8 mouse cellular contexts compared by ENCODE assay signal in the genomic region with DNA sequence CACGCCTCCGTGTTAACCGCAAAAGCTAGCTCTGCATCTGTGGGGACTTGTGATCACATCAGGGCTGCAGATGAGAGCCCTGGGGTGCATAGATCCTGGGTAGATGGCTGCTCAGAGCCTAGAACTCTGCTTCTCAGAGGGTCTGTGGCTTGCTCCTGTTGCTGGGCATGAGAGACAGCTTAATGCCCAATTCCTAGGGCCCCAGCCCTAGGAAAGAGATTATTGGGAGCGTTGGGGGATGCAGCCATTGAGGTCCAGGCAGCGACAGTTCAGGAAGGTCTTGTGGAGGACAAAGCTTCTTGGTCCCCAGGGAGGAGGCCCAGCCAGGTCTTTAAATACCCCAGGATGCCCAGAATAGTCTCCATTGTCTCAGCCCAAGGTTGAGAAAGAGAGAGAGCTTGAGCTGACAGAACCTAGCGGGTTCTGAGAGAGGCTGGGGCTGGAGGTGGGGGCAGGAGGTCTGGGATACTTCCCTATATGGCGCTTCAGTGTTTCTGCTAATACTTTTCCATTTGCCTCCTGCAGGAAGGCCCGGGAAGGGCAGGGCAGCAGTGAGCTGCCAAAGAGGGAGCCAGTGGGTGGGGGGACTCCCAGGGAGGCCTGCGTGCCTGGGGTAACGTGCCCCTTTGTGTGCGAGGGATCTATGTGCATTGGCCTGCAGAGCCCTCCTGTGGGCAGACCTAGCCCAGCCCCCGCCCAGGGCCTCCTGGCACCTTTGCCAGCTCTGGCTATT. TPM values are rescaled to one million over a fixed set of nuclear protein-coding genes. Genes with fewer than 3 reads are reported as not detected.
DNase-seq lines count a peak whose midpoint lies in the region; ATAC-seq lines count a peak whose summit lies in the region.

No protein-coding gene starts in this region.

- 0 out of 2 replicates have a peak, but pooled peaks cover 2% of the 10 kb centered on the region for H3K27me3 ChIP-seq in hindbrain, embryonic 16.5 days (replicated peaks; ENCODE audit: control insufficient read depth, insufficient read depth, low read length)

- H3K4me1 ChIP-seq in hindbrain, embryonic 16.5 days (ENCODE audit: control insufficient read depth, insufficient read depth, low read depth, low read length): peaks cover 25% of the 10 kb centered on the region

- no peaks in the 10 kb centered on the region for H3K36me3 ChIP-seq in hindbrain, embryonic 16.5 days (ENCODE audit: control insufficient read depth, insufficient read depth, low read length)

- H3K4me2 ChIP-seq in hindbrain, embryonic 16.5 days (ENCODE audit: low read length): no peak overlapping the region

- H3K9ac ChIP-seq in hindbrain, embryonic 16.5 days (ENCODE audit: low read depth, low read length): peak overlapping the region; percentile 3; the same call in 1 of the 2 replicates

- no peak overlapping the region for H3K4me3 ChIP-seq in hindbrain, embryonic 16.5 days (ENCODE audit: low read length)

- peak; percentile 21 for DNase-seq in cerebellum, adult 11-12 months
- no peak for DNase-seq in cerebellum, adult 11 months
- DNase-seq in NIH3T3 (ENCODE audit: low read depth): peak; percentile 63
- peak; percentile 79 for DNase-seq in gastrocnemius, postnatal 14 days
- peak; percentile 83 for DNase-seq in lung, postnatal 10 days
- DNase-seq in T-cell, adult 2 months (ENCODE audit: low spot score): no peak
- no peak for DNase-seq in left cerebral cortex, adult 11 months (ENCODE audit: low spot score)

- 17% methylated on average over 12 of the region's 12 CpGs for WGBS in hindbrain, embryonic 16.5 days

- no peak for ATAC-seq in hindbrain, embryonic 16.5 days

- H3K9me3 ChIP-seq in hindbrain, embryonic 16.5 days (ENCODE audit: control insufficient read depth, low read length): no peaks in the 10 kb centered on the region

- peak overlapping the region; percentile 56; the same call in 1 of the 2 replicates for H3K27ac ChIP-seq in hindbrain, embryonic 16.5 days (ENCODE audit: low read depth, low read length)

- intact Hi-C loops in gastrocnemius, postnatal 14 days (cut with DNase I; ENCODE audit: low total_unique reads): no loop called here

RNA-seq across cellular contexts. Expression of a gene that starts 20.2 kb away (rescaled TPM):
- 100 to 1,000 TPM; 193 to 224 TPM for total RNA-seq in gastrocnemius, postnatal 14 days (2021)
- polyA plus RNA-seq in hindbrain, embryonic 16.5 days (2015; fragmentation: Nextera tagmentation; extraction: Ambion mirVana): 6.5 and 9.3 TPM in 2 replicates

RNA-seq across cellular contexts. Expression of a gene that starts 35.7 kb away (rescaled TPM):
- total RNA-seq in gastrocnemius, postnatal 14 days (2021): not detected
- polyA plus RNA-seq in hindbrain, embryonic 16.5 days (2015; fragmentation: Nextera tagmentation; extraction: Ambion mirVana): not detected in 2 replicates

RNA-seq across cellular contexts. Expression of a gene that starts 58.4 kb away (rescaled TPM):
- not detected for total RNA-seq in gastrocnemius, postnatal 14 days (2021)
- not detected in 2 replicates for polyA plus RNA-seq in hindbrain, embryonic 16.5 days (2015; fragmentation: Nextera tagmentation; extraction: Ambion mirVana)

Comparison
In these comparisons a context has a peak if more than half of its experiments do, and no peak if none do; other contexts are left out.
1. DNase-seq: peak in cerebellum, adult 11-12 months (single experiment), NIH3T3 (single experiment), gastrocnemius, postnatal 14 days (single experiment) and lung, postnatal 10 days (single experiment); none in cerebellum, adult 11 months (single experiment), T-cell, adult 2 months (single experiment) and left cerebral cortex, adult 11 months (single experiment).